Mouse (Mus musculus) cerebellum, postnatal 14 days (tissue): ENCODE results near the gene Mturn.
A peak's percentile ranks its signal among the peaks of the same experiment; 100 is the strongest.

Experiments used
- DNase-seq, 2 experiments: peaks; one replicate each; pipeline ENCODE4 v3.0.0; 2021; ENCODE audit warnings: mixed read lengths in 2 of 2

The Mturn gene

GRCm38 (mm10) chr6:54680891-54681745 is at the start of gene Mturn:
TSS of gene Mturn (plus strand) at chr6:54681624.
- DNase-seq: peak; percentile 99

- DNase-seq: no peak
Measured at GRCm38 (mm10) chr6:54639877-54640276, 41.5 kb upstream of the Mturn start.

- DNase-seq: no peak
Measured at GRCm38 (mm10) chr6:54641953-54642352, 39.5 kb upstream of the Mturn start.

- no peak for DNase-seq
Measured at GRCm38 (mm10) chr6:54643181-54643580, 38.2 kb upstream of the Mturn start.

- DNase-seq: no peak
Measured at GRCm38 (mm10) chr6:54655471-54656095, 25.8 kb upstream of the Mturn start.

GRCm38 (mm10) chr6:54657861-54658260 is 23.6 kb upstream of the Mturn start:
- no peak for DNase-seq

- DNase-seq: no peak
Measured at GRCm38 (mm10) chr6:54669868-54670267, 11.6 kb upstream of the Mturn start.

- no peak for DNase-seq
Measured at GRCm38 (mm10) chr6:54672901-54673300, 8.5 kb upstream of the Mturn start.

GRCm38 (mm10) chr6:54679686-54680085 is 1.7 kb upstream of the Mturn start:
- DNase-seq: no peak

- no peak for DNase-seq
Measured at GRCm38 (mm10) chr6:54681746-54682428, 463 bp downstream of the Mturn start.

- peak; percentile 39 to 41 for DNase-seq
Measured at GRCm38 (mm10) chr6:54684085-54684484, 2.7 kb downstream of the Mturn start.

GRCm38 (mm10) chr6:54685103-54685502 is 3.7 kb downstream of the Mturn start:
- peak in 1 of 2 experiments; percentile 17 for DNase-seq

- DNase-seq: no peak
Measured at GRCm38 (mm10) chr6:54685716-54686395, 4.4 kb downstream of the Mturn start.

GRCm38 (mm10) chr6:54686946-54687737 is 5.7 kb downstream of the Mturn start:
- DNase-seq: peak in 1 of 2 experiments; percentile 18

- no peak for DNase-seq
Measured at GRCm38 (mm10) chr6:54688467-54689323, 7.3 kb downstream of the Mturn start.

GRCm38 (mm10) chr6:54689686-54690085 is 8.3 kb downstream of the Mturn start:
- no peak for DNase-seq

GRCm38 (mm10) chr6:54690838-54691237 is 9.4 kb downstream of the Mturn start:
- DNase-seq: no peak

GRCm38 (mm10) chr6:54691368-54692116 is 10.1 kb downstream of the Mturn start:
- peak in 1 of 2 experiments; percentile 20 for DNase-seq

- no peak for DNase-seq
Measured at GRCm38 (mm10) chr6:54692201-54692600, 10.8 kb downstream of the Mturn start.

GRCm38 (mm10) chr6:54693286-54693685 is 11.9 kb downstream of the Mturn start:
- DNase-seq: no peak
